Mouse (Mus musculus): Measurements from ENCODE around the gene Schip1. TPM values are rescaled to one million over a fixed set of nuclear protein-coding genes. Genes with fewer than 3 reads are reported as not detected.

Gene Schip1
- polyA plus RNA-seq, 1 experiment from 2014 or later, result 27.6 TPM

GRCm38 (mm10) chr3:68284500-68284899, 219.9 kb downstream of the Schip1 start:
- no peaks in the 10 kb centered on the region for H3K9me3 ChIP-seq (ENCODE audit: control insufficient read depth, low read length)
- no peaks in the 10 kb centered on the region for H3K27me3 ChIP-seq (ENCODE audit: control insufficient read depth, insufficient read depth, low read length)
- WGBS, result 83% methylated on average over 2 of the region's 2 CpGs
- H3K4me2 ChIP-seq (replicated peaks; ENCODE audit: low read depth), result no peak overlapping the region
- DNase-seq (ENCODE audit: low spot score) (no peak), ATAC-seq (ENCODE audit: low FRiP score, low TSS enrichment) (no peak)
- H3K4me1 ChIP-seq (replicated peaks; ENCODE audit: control insufficient read depth, insufficient read depth), result no peaks in the 10 kb centered on the region
- no peak overlapping the region for H3K4me3 ChIP-seq (ENCODE audit: low read depth, low read length)
- no peak overlapping the region for H3K9ac ChIP-seq (ENCODE audit: low read length)
- H3K36me3 ChIP-seq (ENCODE audit: control insufficient read depth, insufficient read depth, low read length), result no peaks in the 10 kb centered on the region
- no peak overlapping the region for H3K27ac ChIP-seq (replicated peaks)
- TF ChIP-seq EP300 (optimal IDR thresholded peaks at IDR 0.05), result no peak
- no peak for TF ChIP-seq CTCF (IDR thresholded peaks at IDR 0.05; ENCODE audit: low read depth)

- Histone ChIP-seq H3K27me3 (ENCODE audit: control insufficient read depth, insufficient read depth, low read length) (no peaks in the 10 kb centered on the region), H3K4me1 (replicated peaks; ENCODE audit: control insufficient read depth, insufficient read depth) (no peaks in the 10 kb centered on the region), H3K9ac (ENCODE audit: low read length) (no peak overlapping the region), H3K36me3 (ENCODE audit: control insufficient read depth, insufficient read depth, low read length) (no peaks in the 10 kb centered on the region), H3K4me2 (replicated peaks; ENCODE audit: low read depth) (no peak overlapping the region), H3K27ac (replicated peaks) (no peak overlapping the region), H3K4me3 (ENCODE audit: low read depth, low read length) (no peak overlapping the region), H3K9me3 (ENCODE audit: control insufficient read depth, low read length) (no peaks in the 10 kb centered on the region)
- ATAC-seq (ENCODE audit: low FRiP score, low TSS enrichment) (no peak), DNase-seq (ENCODE audit: low spot score) (no peak)
- TF ChIP-seq CTCF (IDR thresholded peaks at IDR 0.05; ENCODE audit: low read depth), result no peak
- TF ChIP-seq EP300 (optimal IDR thresholded peaks at IDR 0.05), result no peak
- WGBS, result 80% methylated on average over 7 of the region's 7 CpGs
Observed at GRCm38 (mm10) chr3:68296752-68297151, 232.2 kb downstream of the Schip1 start.

GRCm38 (mm10) chr3:68305647-68306046, 241.0 kb downstream of the Schip1 start:
- Histone ChIP-seq H3K9ac (ENCODE audit: low read length) (no peak overlapping the region), H3K9me3 (ENCODE audit: control insufficient read depth, low read length) (no peaks in the 10 kb centered on the region), H3K4me3 (ENCODE audit: low read depth, low read length) (no peak overlapping the region), H3K27ac (replicated peaks) (no peak overlapping the region), H3K36me3 (ENCODE audit: control insufficient read depth, insufficient read depth, low read length) (no peaks in the 10 kb centered on the region), H3K4me1 (replicated peaks; ENCODE audit: control insufficient read depth, insufficient read depth) (no peaks in the 10 kb centered on the region), H3K4me2 (replicated peaks; ENCODE audit: low read depth) (no peak overlapping the region), H3K27me3 (ENCODE audit: control insufficient read depth, insufficient read depth, low read length) (no peaks in the 10 kb centered on the region)
- 26% methylated on average over 1 of the region's 1 CpGs for WGBS
- ATAC-seq (ENCODE audit: low FRiP score, low TSS enrichment), result no peak
- DNase-seq (ENCODE audit: low spot score), result no peak
- TF ChIP-seq EP300 (optimal IDR thresholded peaks at IDR 0.05), result no peak
- no peak for TF ChIP-seq CTCF (IDR thresholded peaks at IDR 0.05; ENCODE audit: low read depth)

GRCm38 (mm10) chr3:68306726-68307125, 242.1 kb downstream of the Schip1 start:
- ATAC-seq (ENCODE audit: low FRiP score, low TSS enrichment), result no peak

GRCm38 (mm10) chr3:68325575-68325974, 261.0 kb downstream of the Schip1 start:
- ATAC-seq (ENCODE audit: low FRiP score, low TSS enrichment) (no peak), DNase-seq (ENCODE audit: low spot score) (no peak)
- H3K4me3 ChIP-seq (ENCODE audit: low read depth, low read length), result no peak overlapping the region
- H3K36me3 ChIP-seq (ENCODE audit: control insufficient read depth, insufficient read depth, low read length), result no peaks in the 10 kb centered on the region
- H3K4me1 ChIP-seq (replicated peaks; ENCODE audit: control insufficient read depth, insufficient read depth), result no peaks in the 10 kb centered on the region
- 76% methylated on average over 6 of the region's 6 CpGs for WGBS
- no peak overlapping the region for H3K27ac ChIP-seq (replicated peaks)
- no peaks in the 10 kb centered on the region for H3K27me3 ChIP-seq (ENCODE audit: control insufficient read depth, insufficient read depth, low read length)
- no peak for TF ChIP-seq CTCF (IDR thresholded peaks at IDR 0.05; ENCODE audit: low read depth)
- no peak for TF ChIP-seq EP300 (optimal IDR thresholded peaks at IDR 0.05)
- H3K9me3 ChIP-seq (ENCODE audit: control insufficient read depth, low read length), result no peaks in the 10 kb centered on the region
- H3K9ac ChIP-seq (ENCODE audit: low read length), result no peak overlapping the region
- H3K4me2 ChIP-seq (replicated peaks; ENCODE audit: low read depth), result no peak overlapping the region

More at GRCm38 (mm10) chr3:68306726-68307125, 242.1 kb downstream of the Schip1 start:
- no peak for TF ChIP-seq CTCF (IDR thresholded peaks at IDR 0.05; ENCODE audit: low read depth)
- no peak for TF ChIP-seq EP300 (optimal IDR thresholded peaks at IDR 0.05)
- Histone ChIP-seq H3K27ac (replicated peaks) (no peak overlapping the region), H3K9me3 (ENCODE audit: control insufficient read depth, low read length) (no peaks in the 10 kb centered on the region), H3K36me3 (ENCODE audit: control insufficient read depth, insufficient read depth, low read length) (no peaks in the 10 kb centered on the region), H3K4me1 (replicated peaks; ENCODE audit: control insufficient read depth, insufficient read depth) (no peaks in the 10 kb centered on the region), H3K4me3 (ENCODE audit: low read depth, low read length) (no peak overlapping the region), H3K9ac (ENCODE audit: low read length) (no peak overlapping the region), H3K27me3 (ENCODE audit: control insufficient read depth, insufficient read depth, low read length) (no peaks in the 10 kb centered on the region), H3K4me2 (replicated peaks; ENCODE audit: low read depth) (no peak overlapping the region)
- no peak for DNase-seq (ENCODE audit: low spot score)
- WGBS, result 50% methylated on average over 4 of the region's 4 CpGs

GRCm38 (mm10) chr3:68332515-68332914, 267.9 kb downstream of the Schip1 start:
- no peak for DNase-seq (ENCODE audit: low spot score)
- no peak overlapping the region for H3K9ac ChIP-seq (ENCODE audit: low read length)
- WGBS, result 35% methylated on average over 2 of the region's 2 CpGs
- H3K9me3 ChIP-seq (ENCODE audit: control insufficient read depth, low read length), result no peaks in the 10 kb centered on the region
- H3K4me1 ChIP-seq (replicated peaks; ENCODE audit: control insufficient read depth, insufficient read depth), result no peaks in the 10 kb centered on the region
- no peak overlapping the region for H3K4me3 ChIP-seq (ENCODE audit: low read depth, low read length)
- no peaks in the 10 kb centered on the region for H3K36me3 ChIP-seq (ENCODE audit: control insufficient read depth, insufficient read depth, low read length)
- H3K27ac ChIP-seq (replicated peaks), result no peak overlapping the region
- no peak for ATAC-seq (ENCODE audit: low FRiP score, low TSS enrichment)
- no peaks in the 10 kb centered on the region for H3K27me3 ChIP-seq (ENCODE audit: control insufficient read depth, insufficient read depth, low read length)
- TF ChIP-seq CTCF (IDR thresholded peaks at IDR 0.05; ENCODE audit: low read depth), result no peak
- no peak for TF ChIP-seq EP300 (optimal IDR thresholded peaks at IDR 0.05)
- no peak overlapping the region for H3K4me2 ChIP-seq (replicated peaks; ENCODE audit: low read depth)

Data from stomach, postnatal 0 days (tissue).